Mouse (Mus musculus) thymus, adult 2 months (tissue): Measurements from ENCODE around the gene Ece1.

Experiments
- CTCF ChIP-seq: fragments of 200-500 bp; IDR thresholded peaks from 2 replicates; pipeline ENCODE4 v1.5.1; 2012; ENCODE audit warnings: mild to moderate bottlenecking, control low read depth, low read length, moderate library complexity, borderline replicate concordance; ENCODE audit not compliant: control insufficient read depth, poor library complexity, insufficient read depth; ENCODE audit errors: extremely low read depth
- POLR2A ChIP-seq: fragments of 200-500 bp; IDR thresholded peaks from 2 replicates; pipeline ENCODE4 v1.6.1; 2012; ENCODE audit warnings: mild to moderate bottlenecking, low read length, control low read depth, moderate library complexity; ENCODE audit not compliant: control insufficient read depth, poor library complexity, insufficient read depth; ENCODE audit errors: extremely low read depth

DNA sequence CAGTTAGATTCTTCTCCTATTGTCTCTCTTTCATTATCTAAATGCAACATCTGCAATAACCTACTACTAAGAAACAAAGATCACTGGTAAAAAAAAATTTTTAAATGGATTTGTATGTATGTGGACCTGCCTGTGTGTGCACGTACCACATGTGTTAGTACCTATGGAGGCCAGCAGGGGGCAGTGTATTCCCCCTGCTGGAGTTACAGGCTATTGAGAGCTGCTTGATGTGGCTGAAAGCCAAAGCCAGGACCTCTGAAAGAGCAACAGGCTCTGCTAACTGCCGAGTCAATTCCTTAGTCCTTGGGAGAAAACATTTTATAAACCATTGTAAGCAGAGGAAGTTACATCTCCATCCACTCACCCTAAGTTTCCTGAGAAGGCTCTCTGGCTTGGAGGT is 10.6 kb upstream of the Ece1 start:
- TF ChIP-seq CTCF (peak; percentile 69; the same call in 1 of the 2 replicates), POLR2A (no peak)
